Mouse (Mus musculus) cerebellum, adult 11 months (tissue): ENCODE results near the gene Pde2a.

Experiments used
- DNase-seq: peaks from one replicate; pipeline ENCODE4 v3.0.0; 2022

Pde2a gene

GRCm38 (mm10) chr7:101455141-101455540, 33.6 kb downstream of the Pde2a start:
- DNase-seq, result no peak

GRCm38 (mm10) chr7:101456318-101456717, 34.8 kb downstream of the Pde2a start:
- DNase-seq, result no peak

GRCm38 (mm10) chr7:101456789-101457188, 35.3 kb downstream of the Pde2a start:
- DNase-seq, result no peak

- no peak for DNase-seq
These were observed 35.8 kb downstream of the Pde2a start for GRCm38 (mm10) chr7:101457283-101457682.

- no peak for DNase-seq
These were observed 36.3 kb downstream of the Pde2a start for GRCm38 (mm10) chr7:101457801-101458200.

GRCm38 (mm10) chr7:101458278-101458781, 36.8 kb downstream of the Pde2a start:
- no peak for DNase-seq

- no peak for DNase-seq
These were observed 37.9 kb downstream of the Pde2a start for GRCm38 (mm10) chr7:101459305-101459813.

GRCm38 (mm10) chr7:101459923-101460607, 38.6 kb downstream of the Pde2a start:
- DNase-seq, result no peak

- no peak for DNase-seq
These were observed 39.1 kb downstream of the Pde2a start for GRCm38 (mm10) chr7:101460608-101460957.

- no peak for DNase-seq
These were observed 40.1 kb downstream of the Pde2a start for GRCm38 (mm10) chr7:101461571-101461970.

- no peak for DNase-seq
These were observed 41.0 kb downstream of the Pde2a start for GRCm38 (mm10) chr7:101462327-101463068.

GRCm38 (mm10) chr7:101463665-101464271, 42.3 kb downstream of the Pde2a start:
- no peak for DNase-seq

GRCm38 (mm10) chr7:101464927-101465326, 43.4 kb downstream of the Pde2a start:
- no peak for DNase-seq

GRCm38 (mm10) chr7:101465392-101465791, 43.9 kb downstream of the Pde2a start:
- DNase-seq, result no peak

GRCm38 (mm10) chr7:101465850-101466580, 44.5 kb downstream of the Pde2a start:
- DNase-seq, result no peak

- no peak for DNase-seq
These were observed 45.1 kb downstream of the Pde2a start for GRCm38 (mm10) chr7:101466581-101467081.

- no peak for DNase-seq
These were observed 49.9 kb downstream of the Pde2a start for GRCm38 (mm10) chr7:101471423-101471822.

- no peak for DNase-seq
These were observed 50.5 kb downstream of the Pde2a start for GRCm38 (mm10) chr7:101471968-101472480.

GRCm38 (mm10) chr7:101472598-101473558, 51.4 kb downstream of the Pde2a start:
- no peak for DNase-seq

- DNase-seq, result no peak
These were observed 52.9 kb downstream of the Pde2a start for GRCm38 (mm10) chr7:101474399-101474811.

GRCm38 (mm10) chr7:101476028-101476427, 54.5 kb downstream of the Pde2a start:
- DNase-seq, result no peak
